Mouse (Mus musculus) thymus, adult 2 months (tissue): ENCODE data around the gene 4930467E23Rik. TPM values are rescaled to one million over a fixed set of nuclear protein-coding genes. Genes with fewer than 3 reads are reported as not detected.
A peak's percentile ranks its signal among the peaks of the same experiment; 100 is the strongest.
"Not testable (repeated sequence)": the region's sequence is repeated elsewhere in the genome, so short reads cannot be mapped to it uniquely, and the experiment has no call there.

Experiments
- DNase-seq: peaks from one replicate; pipeline ENCODE4 v3.0.0; 2021
- H3K27ac ChIP-seq: fragments of 200-500 bp; 2 replicates; pipeline ENCODE4 v1.5.1; 2012; ENCODE audit warnings: low read length, control low read depth; ENCODE audit not compliant: control insufficient read depth, insufficient read depth
- H3K27me3 ChIP-seq: fragments of 200-500 bp; 2 replicates; pipeline ENCODE4 v1.6.1; 2012; ENCODE audit warnings: mild to moderate bottlenecking, low read length, moderate library complexity, mixed read lengths; ENCODE audit not compliant: control insufficient read depth, insufficient read depth
- H3K36me3 ChIP-seq: fragments of 200-500 bp; 2 replicates; pipeline ENCODE4 v1.6.1; 2012; ENCODE audit warnings: mild to moderate bottlenecking, low read length, moderate library complexity; ENCODE audit not compliant: control insufficient read depth, insufficient read depth
- H3K4me1 ChIP-seq: fragments of 200-500 bp; replicated peaks from 2 replicates; pipeline ENCODE4 v1.6.1; 2012; ENCODE audit warnings: low read length; ENCODE audit not compliant: control insufficient read depth, insufficient read depth
- H3K4me3 ChIP-seq: fragments of 200-500 bp; 2 replicates; pipeline ENCODE4 v1.5.1; 2012; ENCODE audit warnings: mild to moderate bottlenecking, low read length, control low read depth, moderate library complexity; ENCODE audit not compliant: control insufficient read depth, insufficient read depth
- POLR2A ChIP-seq: fragments of 200-500 bp; IDR thresholded peaks from 2 replicates; pipeline ENCODE4 v1.6.1; 2012; ENCODE audit warnings: mild to moderate bottlenecking, low read length, control low read depth, moderate library complexity; ENCODE audit not compliant: control insufficient read depth, poor library complexity, insufficient read depth; ENCODE audit errors: extremely low read depth
- WGBS: fragments of 180-500 bp; shearing (Covaris S2); methylation state at CpG from one replicate; pipeline ENCODE4 v1.1.7; 2018; 5-methylcytosine and 5-hydroxymethylcytosine counted together
- polyA plus RNA-seq: library from polyadenylated mRNA; depleted of rRNA; stranded (reverse); fragments of >200 nt; gene quantifications from 2 replicates; pipeline ENCODE4 v1.2.3, GENCODE M21; 2012; rRNA removed

4930467E23Rik gene
- polyA plus RNA-seq, 1 experiment, result not detected

DNA sequence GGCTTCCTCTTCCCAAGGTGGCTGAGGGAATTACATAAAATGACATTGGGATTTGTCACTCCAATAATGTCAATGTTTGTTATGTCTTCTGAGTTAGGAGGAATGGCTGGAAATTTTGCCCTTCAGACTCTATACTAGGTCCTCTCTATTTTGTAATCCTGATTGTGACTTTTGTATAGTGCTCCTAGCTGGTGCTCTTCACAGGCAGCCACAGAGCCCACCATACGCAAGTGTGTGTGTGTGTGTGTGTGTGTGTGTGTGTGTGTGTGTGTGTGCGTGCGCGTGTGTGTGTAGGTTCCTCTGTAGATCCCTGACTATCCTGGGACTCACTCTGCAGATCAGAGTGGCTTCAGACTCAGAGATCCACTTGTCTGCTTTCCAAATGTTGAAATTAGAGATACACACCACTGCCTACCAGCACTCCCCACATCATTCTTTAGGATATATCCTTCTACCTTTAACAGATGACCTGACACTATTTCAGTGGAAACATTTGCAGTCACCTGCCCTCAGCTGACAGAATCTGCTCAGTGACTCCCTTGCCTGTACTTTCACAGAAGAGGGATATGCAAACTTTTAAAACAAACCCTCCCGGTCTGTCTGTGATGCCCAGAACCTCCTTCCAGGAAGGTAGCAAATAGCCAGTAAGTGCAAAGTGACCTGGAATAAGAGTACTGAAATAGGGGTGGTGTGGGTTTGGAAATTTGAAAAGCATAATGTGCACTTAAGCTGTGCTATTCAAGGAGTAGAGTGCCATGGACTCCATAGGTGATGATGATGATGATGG is 52.1 kb downstream of the 4930467E23Rik start:
- H3K36me3 ChIP-seq, H3K27ac ChIP-seq, DNase-seq, H3K4me3 ChIP-seq, H3K4me1 ChIP-seq, H3K27me3 ChIP-seq: not testable (repeated sequence)
- WGBS, result 91% methylated on average over 5 of the region's 5 CpGs

DNA sequence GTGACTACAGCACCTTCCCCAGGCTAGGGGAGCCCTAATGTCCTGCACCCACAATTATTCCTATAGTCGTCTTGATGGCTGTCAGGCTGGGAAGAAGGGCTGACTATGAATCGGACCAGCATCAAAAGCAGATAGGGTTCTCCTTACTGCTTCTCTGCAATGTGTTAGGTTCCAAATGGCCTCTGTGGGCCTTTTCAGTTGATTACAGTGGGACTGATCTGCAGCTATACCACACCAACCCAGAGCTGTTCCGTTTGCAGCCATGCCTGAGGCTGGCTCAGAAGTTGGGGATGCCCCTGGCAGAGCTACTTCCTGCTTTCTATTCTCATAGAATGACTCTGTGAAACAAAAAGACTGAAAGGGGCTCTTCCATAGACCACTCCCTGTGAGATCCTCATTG is 53.4 kb downstream of the 4930467E23Rik start:
- peak; percentile 26 for DNase-seq
- 78% methylated on average over 3 of the region's 3 CpGs for WGBS
- H3K4me3 ChIP-seq, H3K27ac ChIP-seq, H3K4me1 ChIP-seq, H3K27me3 ChIP-seq, H3K36me3 ChIP-seq: not testable (repeated sequence)

DNA sequence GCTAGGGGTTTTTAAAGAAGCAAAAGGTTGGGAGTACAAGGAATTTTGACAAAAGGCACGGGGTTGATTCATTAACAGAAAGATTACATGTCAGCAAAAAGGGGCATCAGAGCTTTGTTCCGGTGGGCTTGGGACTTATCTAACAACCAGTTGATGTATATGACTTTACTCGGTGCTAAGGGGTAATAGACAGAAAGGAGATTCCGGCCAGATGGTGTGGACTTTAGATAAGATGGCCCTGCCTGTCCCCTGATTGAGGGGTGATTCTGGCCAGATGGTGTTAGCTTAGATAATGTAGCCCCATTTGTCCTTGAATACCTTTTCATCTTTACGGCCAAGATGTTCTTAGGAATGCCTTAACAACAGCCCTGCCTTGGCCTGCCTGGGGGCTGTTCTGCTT is 54.5 kb downstream of the 4930467E23Rik start:
- 77% methylated on average over 1 of the region's 5 CpGs for WGBS
- not testable (repeated sequence) for H3K27ac ChIP-seq, H3K4me1 ChIP-seq, H3K4me3 ChIP-seq, H3K27me3 ChIP-seq, DNase-seq, H3K36me3 ChIP-seq

DNA sequence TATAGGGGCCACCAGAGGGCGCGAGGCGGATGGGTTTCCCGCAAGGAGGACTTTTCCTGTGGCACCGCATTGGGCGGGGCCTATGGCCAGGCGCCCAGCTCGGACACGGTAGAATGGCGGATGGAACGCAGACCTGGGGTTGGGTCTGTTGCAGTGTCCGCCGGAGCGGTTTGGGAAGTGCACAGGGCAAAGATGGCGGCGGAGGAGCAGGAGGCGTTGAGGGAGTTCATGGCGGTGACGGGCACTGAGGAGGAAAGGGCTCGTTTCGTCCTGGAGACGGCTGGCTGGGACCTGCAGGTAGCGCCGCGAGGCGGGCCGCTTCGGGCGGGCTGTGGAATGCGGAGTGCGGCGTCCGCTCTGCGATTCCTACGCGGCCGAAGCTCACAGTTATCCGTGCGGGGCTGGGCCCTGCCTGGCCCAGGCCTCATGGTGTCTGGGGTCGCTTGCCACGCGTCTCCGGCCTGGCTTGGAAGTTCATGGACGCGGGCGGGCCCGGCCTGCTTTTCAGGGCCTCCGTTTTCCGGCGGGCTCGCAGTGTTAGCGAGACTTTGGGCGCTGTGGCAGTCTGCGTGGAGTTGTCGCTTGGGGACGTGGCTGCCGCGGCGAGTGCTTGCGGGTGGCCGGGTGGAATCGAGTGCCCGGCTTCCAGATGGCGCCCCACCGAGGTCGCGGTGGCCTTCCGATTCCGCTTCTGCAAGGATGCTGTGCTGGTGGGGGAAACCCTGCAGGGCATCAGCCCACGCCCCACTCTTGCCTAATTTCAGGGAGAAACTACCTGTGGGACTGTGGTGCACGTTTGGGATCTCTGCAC is 55.4 kb downstream of the 4930467E23Rik start:
- not testable (repeated sequence) for H3K36me3 ChIP-seq, H3K27me3 ChIP-seq, H3K27ac ChIP-seq, H3K4me1 ChIP-seq
- peak overlapping the region; percentile 59 for H3K4me3 ChIP-seq
- WGBS, result 11% methylated on average over 71 of the region's 71 CpGs
- DNase-seq, result peak; percentile 97
- TF ChIP-seq POLR2A, result 0 out of 2 replicates have a peak, but pooled peaks have one; percentile 21

DNA sequence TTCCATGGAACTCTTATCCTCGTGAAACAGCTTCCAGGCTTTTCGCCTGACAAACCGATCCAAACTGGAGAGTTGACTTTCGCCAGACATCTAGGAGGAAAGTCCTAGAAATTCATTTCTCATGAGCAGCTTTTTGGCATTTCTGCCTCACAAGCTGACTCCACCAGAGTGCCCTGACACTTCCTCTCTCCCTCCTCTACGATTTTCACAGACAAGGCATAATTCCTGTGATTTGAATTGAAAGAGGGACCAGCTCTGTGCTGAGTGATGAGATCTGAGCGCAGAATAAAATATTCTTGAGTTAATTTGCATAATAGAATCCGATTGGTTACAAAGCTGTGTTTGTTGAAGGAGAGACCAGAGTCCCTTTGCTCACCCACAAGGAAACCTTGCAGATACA is 63.3 kb downstream of the 4930467E23Rik start:
- H3K36me3 ChIP-seq, H3K4me1 ChIP-seq, H3K27me3 ChIP-seq, DNase-seq, H3K27ac ChIP-seq, H3K4me3 ChIP-seq: not testable (repeated sequence)
- WGBS, result 79% methylated on average over 7 of the region's 7 CpGs

Other genes starting within 250 kb of the 4930467E23Rik start
- not detected in 2 replicates for gene Defb7, start 234.5 kb upstream of the 4930467E23Rik start, polyA plus RNA-seq
- 0.04 TPM in 1 of 2 replicates, not detected in the other for gene Gm31371, start 173.8 kb downstream of the 4930467E23Rik start, polyA plus RNA-seq